Mouse (Mus musculus): ENCODE results near the gene Slc22a1.

- no peak for TF ChIP-seq CHD2 (IDR thresholded peaks at IDR 0.05; ENCODE audit: low read depth, low read length)
- no peak for TF ChIP-seq MAFK (IDR thresholded peaks at IDR 0.05; ENCODE audit: insufficient read depth, low read depth, low read length)
- TF ChIP-seq ZC3H11A (IDR thresholded peaks at IDR 0.05; ENCODE audit: borderline replicate concordance, low read depth, low read length), result no peak
- TF ChIP-seq ZNF384 (IDR thresholded peaks at IDR 0.05; ENCODE audit: low read depth, low read length), result no peak
These were observed 68.4 kb downstream of the Slc22a1 start for GRCm38 (mm10) chr17:12607202-12607601.
